Mouse (Mus musculus): ENCODE measurements around the gene F7.
"Not testable (repeated sequence)": the region's sequence is repeated elsewhere in the genome, so short reads cannot be mapped to it uniquely, and the experiment has no call there.

The F7 gene

DNA sequence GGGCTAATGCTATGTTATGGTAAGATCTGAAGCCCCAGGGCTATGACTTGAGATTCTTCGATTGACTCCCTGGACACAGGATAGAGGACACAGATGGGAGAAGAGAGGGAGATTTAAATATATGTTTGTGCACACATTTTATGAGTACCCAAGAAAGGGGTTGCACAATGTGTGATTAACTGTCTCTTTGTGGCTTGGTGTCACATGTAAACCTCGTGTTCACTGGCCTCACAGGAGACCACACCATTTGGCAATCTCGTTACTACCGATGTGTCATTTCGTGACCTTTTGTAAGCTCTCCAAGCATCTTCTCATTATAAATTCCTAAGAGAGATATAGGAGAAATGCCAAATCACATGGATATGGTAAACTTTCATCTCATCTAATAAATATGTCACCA lies 1.8 kb downstream of the F7 start:
- no peak for ATAC-seq (ENCODE audit: insufficient number of reproducible peaks, low FRiP score, low TSS enrichment)

DNA sequence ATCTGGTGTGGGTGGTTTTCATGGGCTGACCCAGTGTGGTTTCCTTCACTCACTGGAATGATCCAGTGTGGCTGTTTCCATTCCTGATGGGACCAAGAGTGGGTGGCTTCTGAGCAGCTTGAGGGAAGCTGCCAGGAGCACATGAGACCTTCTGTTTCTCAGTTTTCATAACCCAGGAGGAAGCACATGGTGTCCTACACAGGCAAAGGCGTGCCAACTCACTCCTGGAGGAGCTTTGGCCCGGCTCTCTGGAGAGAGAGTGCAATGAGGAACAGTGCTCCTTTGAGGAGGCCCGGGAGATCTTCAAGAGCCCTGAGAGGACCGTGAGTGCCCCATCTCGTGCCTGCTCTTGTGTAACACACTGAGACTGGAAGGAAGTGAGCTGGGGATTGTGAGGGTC lies 2.6 kb downstream of the F7 start:
- ATAC-seq (ENCODE audit: insufficient number of reproducible peaks, low FRiP score, low TSS enrichment) = peak; percentile 47; the same call in 1 of the 2 replicates

DNA sequence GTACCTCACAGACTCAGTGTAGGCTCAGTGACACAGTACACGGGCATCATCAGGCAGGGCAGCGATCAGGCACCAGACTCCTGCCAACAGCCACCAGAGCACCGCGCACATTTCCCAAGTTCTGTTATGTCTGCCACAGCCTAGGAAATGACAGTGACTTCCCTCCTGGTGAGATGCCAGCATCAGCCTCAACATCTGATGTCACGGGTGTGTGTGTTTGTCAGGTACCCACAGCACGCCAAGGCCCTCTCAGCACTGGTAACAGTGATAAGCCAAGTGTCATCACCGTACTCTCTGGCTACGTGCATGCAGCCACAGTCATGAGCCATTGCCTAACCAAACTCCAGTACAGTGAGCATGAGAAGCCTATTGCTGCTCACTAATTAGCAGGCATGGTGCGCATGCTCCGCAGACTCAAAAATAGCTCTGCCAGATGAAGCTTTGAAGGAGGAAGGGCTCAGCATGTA lies 10.5 kb downstream of the F7 start:
- no peak for ATAC-seq (ENCODE audit: insufficient number of reproducible peaks, low FRiP score, low TSS enrichment)

DNA sequence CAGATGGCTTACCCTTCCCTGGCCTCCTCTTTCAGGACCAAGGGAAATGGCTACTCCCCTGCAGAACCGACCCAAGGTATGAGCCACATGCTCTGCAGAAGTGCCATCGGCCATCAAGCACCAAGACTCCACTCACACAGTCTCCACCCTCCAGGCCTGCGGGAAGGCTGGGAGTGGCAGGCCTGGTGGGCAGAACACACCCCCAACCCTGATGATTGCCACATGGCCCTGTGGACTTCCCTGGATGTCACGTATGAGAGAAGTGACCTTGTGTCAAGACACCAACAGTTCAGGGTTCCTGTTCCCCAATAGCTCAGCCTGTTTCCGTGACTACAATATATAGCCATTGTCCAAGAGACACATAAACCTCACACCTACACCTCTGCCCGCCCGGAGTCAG lies 11.2 kb downstream of the F7 start, which contains the start of gene F10:
F10 (plus strand) TSS at position 294 of the 400 bp plus-strand sequence.
- ATAC-seq (ENCODE audit: insufficient number of reproducible peaks, low FRiP score, low TSS enrichment) = no peak

DNA sequence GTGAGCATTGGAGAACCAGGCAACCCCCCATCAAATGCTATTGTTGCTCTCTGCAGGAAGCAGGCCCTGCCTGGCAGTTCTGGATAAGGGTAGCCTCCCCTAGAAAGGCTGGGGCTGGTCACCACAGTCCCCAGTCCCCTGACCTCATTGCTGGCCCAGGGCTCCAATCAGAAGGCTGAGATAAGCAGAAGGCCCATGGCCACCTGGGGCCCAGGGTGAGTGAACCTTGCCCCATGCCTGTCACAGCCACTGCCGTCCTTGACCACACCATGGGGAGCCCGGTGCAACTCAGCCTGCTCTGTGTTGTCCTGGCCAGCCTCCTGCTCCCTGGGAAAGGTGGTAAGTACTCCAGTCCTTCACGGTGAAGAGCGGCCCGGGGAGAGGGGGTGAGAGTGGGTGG lies 11.7 kb downstream of the F7 start:
- ATAC-seq (ENCODE audit: insufficient number of reproducible peaks, low FRiP score, low TSS enrichment) = no peak

DNA sequence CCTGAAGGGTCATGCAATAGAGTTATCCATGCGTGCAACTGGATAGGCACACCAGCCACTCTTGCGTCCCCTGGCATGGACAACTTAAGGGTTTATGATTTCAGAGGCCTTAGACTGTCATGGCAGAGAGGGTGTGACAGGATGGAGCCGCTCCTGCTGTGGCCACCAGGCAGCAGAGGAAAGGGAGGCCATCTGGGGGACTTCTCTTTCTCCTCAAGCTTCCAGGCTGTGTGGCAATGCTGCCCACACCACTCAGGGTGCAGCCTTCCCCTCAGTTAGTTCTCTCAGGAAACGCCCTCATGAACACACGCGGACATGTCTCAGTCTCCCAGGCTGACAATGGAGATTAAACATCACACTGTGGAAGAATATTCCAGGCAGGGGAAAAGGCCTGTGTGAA lies 13.2 kb downstream of the F7 start:
- ATAC-seq (ENCODE audit: insufficient number of reproducible peaks, low FRiP score, low TSS enrichment) = no peak

DNA sequence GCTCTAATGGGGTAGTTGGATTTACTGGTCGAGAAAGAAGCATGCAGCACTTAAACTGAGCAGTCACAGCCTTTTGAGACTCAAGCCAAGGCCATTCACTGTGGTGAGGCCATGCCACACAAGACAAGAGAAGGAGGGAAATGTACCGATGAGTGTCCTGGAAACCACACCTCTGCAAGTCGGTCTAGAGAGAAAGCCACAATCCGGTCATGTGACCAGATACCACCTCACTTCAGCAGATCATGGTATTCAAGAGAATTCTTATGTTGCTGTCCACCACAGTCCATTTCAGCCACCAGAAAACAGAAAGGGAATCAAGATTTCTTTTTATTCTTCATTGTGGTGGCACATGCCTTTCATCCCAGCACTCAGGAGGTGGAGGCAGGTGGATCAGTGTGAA lies 15.6 kb downstream of the F7 start:
- no peak for ATAC-seq (ENCODE audit: insufficient number of reproducible peaks, low FRiP score, low TSS enrichment)

DNA sequence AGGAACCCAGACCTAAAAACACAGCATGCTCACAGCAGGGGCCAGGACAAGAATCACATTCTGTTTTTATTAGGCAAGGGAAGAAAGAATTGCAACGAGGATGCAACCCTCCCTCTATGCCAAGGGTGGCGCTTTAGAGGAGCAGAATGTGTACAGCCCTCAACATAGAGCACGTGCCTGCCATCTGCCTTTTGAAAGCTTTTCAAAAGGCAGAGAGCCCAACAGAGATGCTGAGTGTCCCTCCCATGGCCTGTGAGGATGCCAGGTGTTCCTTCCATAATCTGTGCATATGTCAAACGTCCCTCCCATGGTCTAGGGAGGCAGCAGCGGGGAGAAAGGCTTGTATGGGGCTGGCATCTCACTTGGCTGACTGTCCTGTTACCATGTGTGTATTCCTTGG lies 21.8 kb downstream of the F7 start:
- no peak for ATAC-seq (ENCODE audit: insufficient number of reproducible peaks, low FRiP score, low TSS enrichment)

DNA sequence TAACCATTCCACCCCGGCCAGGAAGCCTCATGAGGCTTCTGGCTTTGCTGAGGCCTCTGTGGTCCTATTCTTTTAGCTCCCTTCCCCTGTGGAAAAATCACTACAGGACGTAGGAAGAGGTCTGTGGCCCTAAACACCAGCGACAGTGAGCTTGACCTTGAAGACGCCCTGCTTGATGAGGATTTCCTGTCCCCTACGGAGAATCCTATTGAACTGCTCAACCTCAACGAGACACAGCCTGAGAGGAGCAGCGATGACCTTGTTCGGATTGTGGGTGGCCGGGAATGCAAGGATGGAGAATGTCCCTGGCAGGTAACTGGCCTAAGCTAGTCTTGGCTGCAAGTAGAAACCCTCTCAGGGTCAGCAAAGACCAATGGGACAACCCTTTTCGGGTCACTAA lies 24.7 kb downstream of the F7 start:
- no peak for ATAC-seq (ENCODE audit: insufficient number of reproducible peaks, low FRiP score, low TSS enrichment)

DNA sequence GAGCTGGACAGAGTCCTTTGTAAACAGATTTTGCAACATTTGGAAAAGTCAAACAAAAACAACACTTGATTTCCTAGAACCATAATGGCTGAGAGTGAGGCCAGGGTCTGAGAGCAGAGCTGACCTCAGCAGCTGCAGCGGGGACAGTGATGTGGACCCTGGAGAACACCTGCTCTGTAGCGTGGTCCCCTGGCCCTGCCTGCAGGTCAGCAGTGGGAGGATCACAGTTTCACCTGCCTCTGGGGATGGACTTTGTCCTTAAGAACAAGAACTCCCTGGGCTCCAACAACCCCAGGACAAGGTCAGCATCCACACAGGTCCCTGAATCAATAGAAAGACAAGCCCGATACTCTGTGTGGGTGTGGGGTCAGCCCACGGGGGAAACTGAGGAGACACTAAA lies 31.5 kb downstream of the F7 start:
- no peak for ATAC-seq (ENCODE audit: insufficient number of reproducible peaks, low FRiP score, low TSS enrichment)

DNA sequence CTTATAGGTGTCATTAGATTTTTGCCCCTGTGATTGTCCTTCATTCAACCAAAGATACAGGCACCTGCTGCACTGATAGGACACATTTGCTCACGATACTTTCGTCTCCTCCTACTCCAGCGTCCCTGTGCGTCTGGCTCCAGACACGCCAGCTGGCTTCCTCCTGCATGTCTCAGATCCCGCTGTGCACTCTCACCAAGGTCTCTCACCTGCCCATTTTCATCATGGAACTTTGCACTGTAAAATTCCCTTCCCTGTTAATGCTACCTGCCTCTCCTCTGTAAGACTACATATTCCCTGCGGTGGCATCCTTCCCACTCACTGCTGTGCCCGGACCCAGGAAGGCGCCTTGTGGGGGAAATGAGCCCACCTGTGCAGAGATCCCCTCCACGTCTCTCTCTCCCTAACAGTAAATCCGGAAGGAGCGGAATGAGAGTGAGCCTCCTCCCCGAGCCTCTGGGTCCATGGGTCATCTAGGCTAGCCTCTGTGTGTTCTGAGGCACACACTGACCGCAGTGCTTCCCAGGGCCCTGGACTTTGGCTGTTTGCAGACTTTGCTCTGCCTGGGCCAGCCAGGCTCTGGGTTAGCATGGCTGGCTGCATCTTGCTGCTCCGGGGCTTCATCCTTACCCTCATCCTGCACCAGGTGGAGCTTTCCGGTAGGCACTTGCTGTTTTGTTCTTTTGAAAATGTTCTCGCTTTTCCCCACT lies 34.8 kb downstream of the F7 start, which contains the start of gene Proz:
Proz (plus strand) TSS at position 474 of the 710 bp plus-strand sequence.
- no peak for ATAC-seq (ENCODE audit: insufficient number of reproducible peaks, low FRiP score, low TSS enrichment)

DNA sequence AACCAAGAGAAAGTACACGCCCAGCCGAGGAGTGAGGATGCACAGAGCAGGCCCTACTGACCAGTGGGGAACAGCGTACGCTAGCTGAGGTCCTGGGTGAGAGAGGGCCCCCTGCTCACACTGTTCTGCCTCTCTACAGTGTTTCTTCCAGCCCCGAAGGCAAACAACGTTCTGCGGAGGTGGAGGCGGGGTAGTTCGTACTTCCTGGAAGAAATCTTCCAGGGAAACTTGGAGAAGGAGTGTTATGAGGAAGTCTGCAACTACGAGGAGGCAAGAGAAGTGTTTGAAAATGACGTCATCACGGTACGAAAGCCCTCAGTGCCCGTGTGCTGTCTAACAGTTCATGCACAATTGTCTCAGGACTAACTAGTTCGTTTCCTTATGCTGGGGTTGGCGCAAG lies 37.3 kb downstream of the F7 start:
- ATAC-seq (ENCODE audit: insufficient number of reproducible peaks, low FRiP score, low TSS enrichment) = no peak

DNA sequence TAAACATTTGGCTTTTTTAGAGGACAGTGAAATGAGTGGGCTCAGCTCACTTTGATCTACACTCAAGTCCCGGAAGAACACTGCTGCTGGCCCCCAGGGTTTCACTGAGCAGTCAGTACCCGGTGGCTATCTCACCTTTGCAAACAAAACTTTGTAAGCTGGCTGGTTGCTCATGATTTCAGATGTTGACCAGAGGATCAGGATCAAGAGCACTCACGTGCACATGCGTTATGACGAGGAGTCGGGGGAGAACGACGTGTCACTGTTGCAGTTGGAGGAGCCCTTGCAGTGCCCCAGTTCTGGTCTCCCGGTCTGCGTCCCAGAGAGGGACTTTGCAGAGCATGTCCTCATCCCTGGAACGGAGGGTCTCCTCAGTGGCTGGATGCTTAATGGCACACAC lies 47.4 kb downstream of the F7 start:
- no peak for ATAC-seq (ENCODE audit: insufficient number of reproducible peaks, low FRiP score, low TSS enrichment)

DNA sequence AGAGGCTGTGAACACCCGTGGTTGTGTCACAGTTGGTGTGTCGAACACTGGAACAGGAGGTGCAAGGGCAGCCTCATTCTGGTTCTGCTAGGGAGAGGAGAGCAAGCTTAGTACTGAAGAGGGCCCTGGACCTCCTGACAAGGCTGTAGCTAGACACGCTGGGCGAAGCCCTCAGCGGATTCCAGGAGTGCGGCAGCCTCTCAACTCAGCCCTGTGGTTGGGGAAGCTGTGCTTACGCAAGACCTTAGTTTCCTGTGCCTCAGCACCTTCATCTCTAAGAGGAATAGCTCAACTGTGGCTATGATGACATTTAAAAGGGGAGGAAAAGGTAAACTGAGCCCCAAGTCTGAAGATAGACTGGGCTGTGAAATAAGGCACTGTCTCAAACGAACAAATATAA lies 49.2 kb downstream of the F7 start:
- no peak for ATAC-seq (ENCODE audit: insufficient number of reproducible peaks, low FRiP score, low TSS enrichment)

DNA sequence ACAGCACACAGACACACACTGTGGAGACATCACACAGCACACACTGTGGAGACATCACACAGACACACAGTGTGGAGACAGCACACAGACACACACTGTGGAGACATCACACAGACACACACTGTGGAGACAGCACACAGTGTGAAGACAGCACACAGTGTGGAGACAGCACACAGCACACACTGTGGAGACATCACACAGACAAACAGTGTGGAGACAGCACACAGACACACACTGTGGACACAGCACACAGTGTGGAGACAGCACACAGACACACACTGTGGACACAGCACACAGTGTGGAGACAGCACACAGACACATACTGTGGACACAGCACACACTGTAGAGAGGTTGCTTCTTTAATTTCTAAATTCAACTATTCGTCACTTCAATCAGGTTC lies 49.7 kb downstream of the F7 start:
- ATAC-seq (ENCODE audit: insufficient number of reproducible peaks, low FRiP score, low TSS enrichment) = not testable (repeated sequence)

DNA sequence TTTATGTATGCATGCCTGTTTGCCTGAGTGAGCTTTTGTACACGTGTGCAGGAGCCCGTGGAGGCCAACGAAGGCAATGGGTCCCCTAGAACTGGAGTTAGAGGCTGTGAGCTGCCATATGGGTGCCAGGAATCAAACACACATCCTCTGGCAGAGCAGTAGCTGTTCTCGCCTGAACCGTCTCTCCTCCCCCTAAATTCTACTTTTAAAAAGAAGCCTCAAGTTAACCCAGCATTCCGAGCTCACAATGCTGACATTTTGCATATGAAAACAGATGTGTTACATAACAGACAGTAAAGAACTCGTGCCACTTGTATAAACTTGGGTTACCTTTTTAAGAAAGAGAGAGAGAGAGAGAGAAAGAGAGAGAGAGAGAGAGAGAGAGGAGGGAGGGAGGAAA lies 51.7 kb downstream of the F7 start:
- ATAC-seq (ENCODE audit: insufficient number of reproducible peaks, low FRiP score, low TSS enrichment) = no peak
